Mouse (Mus musculus): ENCODE data around the gene Acp2. TPM values are rescaled to one million over a fixed set of nuclear protein-coding genes. Genes with fewer than 3 reads are reported as not detected.
A peak's percentile ranks its signal among the peaks of the same experiment; 100 is the strongest.

The Acp2 gene
- polyA plus RNA-seq, 1 experiment, result 14.5 TPM

DNA sequence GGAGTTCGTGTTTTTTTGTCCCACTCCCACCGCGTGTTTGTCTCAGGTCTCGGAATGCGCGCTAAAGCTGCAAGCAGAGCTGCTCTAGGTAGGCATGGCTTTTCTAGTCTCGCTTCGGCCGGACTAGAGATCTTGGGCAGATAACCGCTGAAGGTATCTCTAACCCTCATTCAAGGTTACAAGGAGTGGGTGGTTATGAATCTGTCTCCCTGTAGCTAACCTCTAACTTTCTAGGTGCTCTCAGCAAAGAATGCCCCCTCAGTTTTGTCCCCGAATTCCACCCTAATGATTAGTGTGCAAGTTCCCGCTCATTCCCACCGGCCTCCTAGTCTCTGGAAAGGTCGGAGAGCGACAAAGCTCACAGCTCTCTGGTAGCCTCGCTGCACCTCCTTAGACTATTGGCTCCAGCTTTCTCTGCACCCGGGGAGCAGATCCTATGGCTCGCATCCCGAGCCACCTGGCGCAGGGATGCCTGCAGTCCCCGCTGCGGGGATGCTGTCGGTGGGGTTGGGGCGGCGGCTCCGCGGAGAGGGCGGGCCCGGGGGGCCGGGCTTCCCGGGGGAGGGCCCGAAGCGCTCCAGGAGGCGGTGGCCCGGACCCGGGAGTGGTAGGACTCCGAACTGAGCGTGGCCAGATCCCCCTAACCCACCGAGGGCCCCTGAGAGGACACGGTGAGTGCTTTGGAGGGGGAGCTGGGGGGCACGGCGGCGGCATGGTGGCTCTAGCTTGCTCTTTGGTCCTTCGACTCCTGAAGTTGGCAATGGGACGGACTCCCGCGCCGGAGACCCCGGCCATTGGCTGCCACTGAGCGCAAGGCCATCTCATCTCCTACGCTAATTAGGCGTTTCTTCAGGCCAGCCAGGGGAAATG lies 53.8 kb downstream of the Acp2 start:
- no peak for TF ChIP-seq CTCF (IDR thresholded peaks at IDR 0.05; ENCODE audit: low read depth, low read length)
- TF ChIP-seq EP300 (IDR thresholded peaks at IDR 0.05; ENCODE audit: insufficient read depth, low read depth, low read length), result 0 out of 2 replicates have a peak, but pooled peaks have one; percentile 2
- 0 out of 2 replicates have a peak, but pooled peaks cover 1% of the 10 kb centered on the region for H3K27me3 ChIP-seq (ENCODE audit: control insufficient read depth, insufficient read depth, low read length, poor library complexity, severe bottlenecking)
- no peaks in the 10 kb centered on the region for H3K36me3 ChIP-seq (ENCODE audit: control insufficient read depth, insufficient read depth, low read length, poor library complexity, severe bottlenecking)
- no peak overlapping the region for H3K27ac ChIP-seq (ENCODE audit: insufficient read depth, low read length)
- no peaks in the 10 kb centered on the region for H3K9me3 ChIP-seq (replicated peaks; ENCODE audit: control insufficient read depth, insufficient read depth, low read length, poor library complexity, severe bottlenecking)
- peak overlapping the region; percentile 54 for H3K9ac ChIP-seq (ENCODE audit: low read depth, poor library complexity, severe bottlenecking)
- peak overlapping the region; percentile 88 for H3K4me3 ChIP-seq (ENCODE audit: low read depth, low read length)
- no peaks in the 10 kb centered on the region for H3K4me1 ChIP-seq (ENCODE audit: control insufficient read depth, insufficient read depth, low read length)

DNA sequence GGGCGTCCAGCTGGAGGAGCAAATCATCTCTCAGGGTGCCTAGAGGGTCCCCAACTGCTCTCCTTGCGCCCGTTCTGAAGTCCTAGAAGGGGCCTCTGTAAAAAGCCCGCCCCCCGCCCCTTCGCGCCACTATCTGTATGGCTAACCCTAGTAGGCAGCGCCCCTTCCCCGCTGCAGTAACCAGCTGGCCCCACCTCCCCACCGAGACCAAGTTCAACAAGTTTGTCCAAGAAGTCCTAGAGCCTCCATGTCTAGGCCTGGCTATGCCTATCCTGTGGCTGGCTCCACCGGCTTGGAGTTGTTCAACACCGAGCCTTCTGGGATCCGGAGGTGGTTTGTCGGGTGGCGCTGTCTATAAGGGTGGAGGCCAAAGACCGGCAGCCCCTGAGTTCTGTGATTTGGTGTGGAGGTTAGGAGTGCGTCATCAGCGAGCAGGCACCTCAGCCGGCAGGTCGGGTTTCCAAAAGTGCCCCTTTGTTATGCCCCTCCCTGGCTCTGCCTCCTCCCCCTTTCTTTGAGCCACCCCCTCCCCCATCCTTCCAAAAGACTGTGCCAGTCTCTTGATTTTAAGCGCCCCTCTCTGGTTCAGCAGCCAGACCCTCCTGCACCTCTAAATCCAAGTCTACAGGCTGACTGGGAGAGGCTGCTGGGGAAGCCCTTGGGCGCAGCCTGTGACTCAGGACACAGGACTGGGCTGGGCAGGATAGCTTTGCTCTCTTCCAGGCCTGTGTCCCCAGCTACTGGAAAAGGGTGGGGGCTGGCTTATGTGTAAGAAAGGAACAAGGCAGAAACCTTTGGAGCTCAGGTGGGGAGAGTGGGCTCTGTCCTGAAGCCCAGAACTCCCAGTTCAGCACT lies 54.7 kb downstream of the Acp2 start:
- Histone ChIP-seq H3K4me1 (ENCODE audit: control insufficient read depth, insufficient read depth, low read length) (no peaks in the 10 kb centered on the region), H3K27me3 (ENCODE audit: control insufficient read depth, insufficient read depth, low read length, poor library complexity, severe bottlenecking) (0 out of 2 replicates have a peak, but pooled peaks cover 1% of the 10 kb centered on the region), H3K27ac (ENCODE audit: insufficient read depth, low read length) (no peak overlapping the region), H3K9me3 (replicated peaks; ENCODE audit: control insufficient read depth, insufficient read depth, low read length, poor library complexity, severe bottlenecking) (no peaks in the 10 kb centered on the region), H3K36me3 (ENCODE audit: control insufficient read depth, insufficient read depth, low read length, poor library complexity, severe bottlenecking) (no peaks in the 10 kb centered on the region), H3K4me3 (ENCODE audit: low read depth, low read length) (peak overlapping the region; percentile 88), H3K9ac (ENCODE audit: low read depth, poor library complexity, severe bottlenecking) (peak overlapping the region; percentile 54)
- TF ChIP-seq EP300 (IDR thresholded peaks at IDR 0.05; ENCODE audit: insufficient read depth, low read depth, low read length) (no peak), POLR2A (IDR thresholded peaks at IDR 0.05; ENCODE audit: insufficient read depth, low read length) (no peak), CTCF (IDR thresholded peaks at IDR 0.05; ENCODE audit: low read depth, low read length) (no peak)

DNA sequence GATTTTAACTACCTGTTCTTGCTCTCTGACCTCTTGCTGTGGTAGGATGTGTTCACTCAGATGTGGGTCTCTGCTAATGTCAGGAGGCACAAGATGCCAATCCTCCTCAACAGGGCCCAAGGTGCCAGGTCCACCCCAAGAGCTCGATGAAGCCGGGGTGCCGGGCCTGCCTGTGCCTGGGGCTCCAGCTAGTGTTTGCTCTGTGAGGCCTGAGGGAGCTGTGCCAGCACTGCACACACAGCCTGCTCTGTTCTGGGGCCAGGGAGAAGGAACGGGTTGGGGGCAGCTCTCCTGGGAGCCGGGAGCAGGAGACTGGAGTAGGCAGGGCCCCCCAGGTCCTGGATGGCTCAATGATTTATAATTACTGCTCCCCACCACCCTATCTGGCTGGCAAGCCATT lies 55.4 kb downstream of the Acp2 start:
- TF ChIP-seq EP300 (IDR thresholded peaks at IDR 0.05; ENCODE audit: insufficient read depth, low read depth, low read length) (no peak), CTCF (IDR thresholded peaks at IDR 0.05; ENCODE audit: low read depth, low read length) (no peak), POLR2A (IDR thresholded peaks at IDR 0.05; ENCODE audit: insufficient read depth, low read length) (no peak)
- Histone ChIP-seq H3K4me1 (ENCODE audit: control insufficient read depth, insufficient read depth, low read length) (no peaks in the 10 kb centered on the region), H3K4me3 (ENCODE audit: low read depth, low read length) (peak overlapping the region; percentile 88; the same call in 1 of the 2 replicates), H3K27ac (ENCODE audit: insufficient read depth, low read length) (no peak overlapping the region), H3K27me3 (ENCODE audit: control insufficient read depth, insufficient read depth, low read length, poor library complexity, severe bottlenecking) (no peaks in the 10 kb centered on the region), H3K36me3 (ENCODE audit: control insufficient read depth, insufficient read depth, low read length, poor library complexity, severe bottlenecking) (no peaks in the 10 kb centered on the region), H3K9ac (ENCODE audit: low read depth, poor library complexity, severe bottlenecking) (peak overlapping the region; percentile 54; the same call in 1 of the 2 replicates), H3K9me3 (replicated peaks; ENCODE audit: control insufficient read depth, insufficient read depth, low read length, poor library complexity, severe bottlenecking) (no peaks in the 10 kb centered on the region)

DNA sequence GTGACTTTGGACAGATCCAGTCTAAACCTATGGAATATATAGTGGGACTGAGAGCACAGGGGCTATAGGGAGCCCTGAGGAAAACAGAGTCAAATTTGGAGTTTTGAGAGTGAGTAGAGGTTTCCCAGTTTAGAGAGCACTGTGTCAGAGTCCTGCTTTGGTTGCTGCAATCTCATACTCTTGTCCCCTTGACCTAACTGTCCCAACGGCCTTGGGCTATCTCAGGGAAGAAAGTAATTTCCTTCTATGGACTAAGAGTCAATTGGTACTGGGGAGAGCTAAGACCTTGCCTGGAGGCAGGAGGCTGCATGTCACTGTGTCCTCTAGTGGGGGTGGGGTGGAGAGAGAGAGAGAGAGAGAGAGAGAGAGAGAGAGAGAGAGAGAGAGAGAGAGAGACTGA lies 56.1 kb downstream of the Acp2 start:
- Histone ChIP-seq H3K4me3 (ENCODE audit: low read depth, low read length) (no peak overlapping the region), H3K36me3 (ENCODE audit: control insufficient read depth, insufficient read depth, low read length, poor library complexity, severe bottlenecking) (no peaks in the 10 kb centered on the region), H3K9ac (ENCODE audit: low read depth, poor library complexity, severe bottlenecking) (no peak overlapping the region), H3K4me1 (ENCODE audit: control insufficient read depth, insufficient read depth, low read length) (no peaks in the 10 kb centered on the region), H3K27me3 (ENCODE audit: control insufficient read depth, insufficient read depth, low read length, poor library complexity, severe bottlenecking) (no peaks in the 10 kb centered on the region), H3K9me3 (replicated peaks; ENCODE audit: control insufficient read depth, insufficient read depth, low read length, poor library complexity, severe bottlenecking) (no peaks in the 10 kb centered on the region), H3K27ac (ENCODE audit: insufficient read depth, low read length) (no peak overlapping the region)
- no peak for TF ChIP-seq POLR2A (IDR thresholded peaks at IDR 0.05; ENCODE audit: insufficient read depth, low read length)
- no peak for TF ChIP-seq CTCF (IDR thresholded peaks at IDR 0.05; ENCODE audit: low read depth, low read length)
- TF ChIP-seq EP300 (IDR thresholded peaks at IDR 0.05; ENCODE audit: insufficient read depth, low read depth, low read length), result no peak

DNA sequence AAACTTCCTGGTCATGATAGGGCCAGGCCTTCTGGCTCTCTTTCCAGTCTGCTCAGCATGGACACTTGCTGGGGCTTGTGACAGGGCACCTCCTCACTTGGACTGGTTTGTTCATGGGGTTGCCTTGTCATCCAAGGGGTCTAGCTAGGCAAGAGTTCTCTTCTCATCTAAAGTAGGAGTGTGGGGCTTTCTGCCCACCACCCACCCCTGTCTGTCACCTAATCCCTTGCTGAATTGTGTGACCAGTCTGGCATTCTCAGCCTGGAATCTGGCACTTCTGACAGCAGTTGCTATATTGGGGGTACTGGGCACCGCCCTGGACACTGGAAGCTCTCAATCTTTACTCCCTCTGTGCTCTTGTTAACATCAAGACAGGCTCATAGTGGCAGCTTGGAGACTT lies 56.8 kb downstream of the Acp2 start:
- no peaks in the 10 kb centered on the region for H3K27me3 ChIP-seq (ENCODE audit: control insufficient read depth, insufficient read depth, low read length, poor library complexity, severe bottlenecking)
- H3K36me3 ChIP-seq (ENCODE audit: control insufficient read depth, insufficient read depth, low read length, poor library complexity, severe bottlenecking), result no peaks in the 10 kb centered on the region
- H3K27ac ChIP-seq (ENCODE audit: insufficient read depth, low read length), result no peak overlapping the region
- H3K4me3 ChIP-seq (ENCODE audit: low read depth, low read length), result no peak overlapping the region
- H3K9ac ChIP-seq (ENCODE audit: low read depth, poor library complexity, severe bottlenecking), result no peak overlapping the region
- H3K4me1 ChIP-seq (ENCODE audit: control insufficient read depth, insufficient read depth, low read length), result no peaks in the 10 kb centered on the region
- TF ChIP-seq POLR2A (IDR thresholded peaks at IDR 0.05; ENCODE audit: insufficient read depth, low read length) (no peak), CTCF (IDR thresholded peaks at IDR 0.05; ENCODE audit: low read depth, low read length) (no peak), EP300 (IDR thresholded peaks at IDR 0.05; ENCODE audit: insufficient read depth, low read depth, low read length) (no peak)
- H3K9me3 ChIP-seq (replicated peaks; ENCODE audit: control insufficient read depth, insufficient read depth, low read length, poor library complexity, severe bottlenecking), result no peaks in the 10 kb centered on the region

Other genes starting within 250 kb of the Acp2 start
- 0.42 TPM in 1 of 2 replicates, not detected in the other for gene Rapsn, start 167.3 kb upstream of the Acp2 start, polyA plus RNA-seq (2011; ENCODE audit: insufficient read depth, insufficient read length, low read depth, missing spikeins)
- gene Psmc3, start 148.9 kb upstream of the Acp2 start, polyA plus RNA-seq (2011; ENCODE audit: insufficient read depth, insufficient read length, low read depth, missing spikeins), result 183 and 203 TPM in 2 replicates
- 9.2 and 14.1 TPM in 2 replicates for gene Slc39a13, start 132.5 kb upstream of the Acp2 start, polyA plus RNA-seq (2011; ENCODE audit: insufficient read depth, insufficient read length, low read depth, missing spikeins)
- gene Spi1, start 120.5 kb upstream of the Acp2 start, polyA plus RNA-seq (2011; ENCODE audit: insufficient read depth, insufficient read length, low read depth, missing spikeins), result not detected in 2 replicates
- not detected in 2 replicates for gene Mybpc3, start 84.7 kb upstream of the Acp2 start, polyA plus RNA-seq (2011; ENCODE audit: insufficient read depth, insufficient read length, low read depth, missing spikeins)
- gene Madd, start 19.0 kb upstream of the Acp2 start, polyA plus RNA-seq (2011; ENCODE audit: insufficient read depth, insufficient read length, low read depth, missing spikeins), result 3.7 and 7.3 TPM in 2 replicates
- not detected in 2 replicates for gene Nr1h3, start 51 bp upstream of the Acp2 start, polyA plus RNA-seq (2011; ENCODE audit: insufficient read depth, insufficient read length, low read depth, missing spikeins)
- 19.3 and 22.3 TPM in 2 replicates for gene Ddb2, start 34.1 kb downstream of the Acp2 start, polyA plus RNA-seq (2011; ENCODE audit: insufficient read depth, insufficient read length, low read depth, missing spikeins)
- 18.0 and 19.9 TPM in 2 replicates for gene Pacsin3, start 53.1 kb downstream of the Acp2 start, polyA plus RNA-seq (2011; ENCODE audit: insufficient read depth, insufficient read length, low read depth, missing spikeins)
- gene Arfgap2, start 62.1 kb downstream of the Acp2 start, polyA plus RNA-seq (2011; ENCODE audit: insufficient read depth, insufficient read length, low read depth, missing spikeins), result 35.3 and 40.9 TPM in 2 replicates
- 19.3 and 20.1 TPM in 2 replicates for gene 1110051M20Rik, start 241.8 kb downstream of the Acp2 start, polyA plus RNA-seq (2011; ENCODE audit: insufficient read depth, insufficient read length, low read depth, missing spikeins)